Mouse (Mus musculus) liver, embryonic 13.5 days (tissue): ENCODE data around the gene Gm30083. TPM values are rescaled to one million over a fixed set of nuclear protein-coding genes. Genes with fewer than 3 reads are reported as not detected.

Experiments used
- ATAC-seq: fragments of 200-750 bp; cut with Nextera tagmentation; 2 replicates; pipeline ENCODE4 v1.8.0; 2017; ENCODE audit warnings: low read depth, mild to moderate bottlenecking, moderate number of reproducible peaks, moderate library complexity
- DNase-seq: peaks from one replicate; pipeline ENCODE4 v3.0.0; 2022
- H3K27ac ChIP-seq: fragments of 300-500 bp; sonication (generic); 2 replicates; pipeline ENCODE4 v1.5.1; 2015; ENCODE audit warnings: moderate library complexity, mild to moderate bottlenecking, inconsistent platforms
- H3K27me3 ChIP-seq: fragments of 300-500 bp; sonication (generic); 2 replicates; pipeline ENCODE4 v1.6.1; 2015; ENCODE audit warnings: mild to moderate bottlenecking, inconsistent platforms
- H3K36me3 ChIP-seq: fragments of 300-500 bp; sonication (generic); 2 replicates; pipeline ENCODE4 v1.6.1; 2015; ENCODE audit warnings: mild to moderate bottlenecking, inconsistent platforms
- H3K4me1 ChIP-seq: fragments of 300-500 bp; sonication (generic); replicated peaks from 2 replicates; pipeline ENCODE4 v1.6.1; 2015; ENCODE audit warnings: inconsistent platforms
- H3K4me2 ChIP-seq: fragments of 300-500 bp; sonication (generic); 2 replicates; pipeline ENCODE4 v1.6.1; 2015; ENCODE audit warnings: inconsistent platforms, mild to moderate bottlenecking, moderate library complexity
- H3K4me3 ChIP-seq: fragments of 300-500 bp; sonication (generic); replicated peaks from 2 replicates; pipeline ENCODE4 v1.5.1; 2015; ENCODE audit warnings: mild to moderate bottlenecking, inconsistent platforms
- H3K9ac ChIP-seq: fragments of 300-500 bp; sonication (generic); 2 replicates; pipeline ENCODE4 v1.6.1; 2015; ENCODE audit warnings: mild to moderate bottlenecking, inconsistent platforms
- H3K9me3 ChIP-seq: fragments of 300-500 bp; sonication (generic); replicated peaks from 2 replicates; pipeline ENCODE4 v1.6.1; 2016; ENCODE audit warnings: inconsistent platforms
- WGBS: fragments of 180-500 bp; shearing (Covaris S2); methylation state at CpG from one replicate; pipeline ENCODE4 v1.1.7; 2015; ENCODE audit not compliant: insufficient replicate concordance; 5-methylcytosine and 5-hydroxymethylcytosine counted together
- polyA plus RNA-seq: library from polyadenylated mRNA; unstranded; fragments of >200 nt; fragmentation: Nextera tagmentation; extraction: Ambion mirVana; gene quantifications from 2 replicates; pipeline ENCODE4 v1.2.1, GENCODE M21; 2015

Gene Gm30083
- not detected in 2 replicates for polyA plus RNA-seq

- WGBS, result 54% methylated on average over 3 of the region's 3 CpGs
- Histone ChIP-seq H3K9ac (no peak within 1 kb of the TSS), H3K36me3 (no peaks in the 10 kb centered on the region), H3K4me2 (no peak within 1 kb of the TSS), H3K4me3 (no peak within 1 kb of the TSS), H3K9me3 (no peaks in the 10 kb centered on the region), H3K4me1 (no peaks in the 10 kb centered on the region), H3K27ac (no peak within 1 kb of the TSS), H3K27me3 (no peaks in the 10 kb centered on the region)
- ATAC-seq, result no peak
- no peak for DNase-seq
These were observed at the start of gene Gm30083 for GRCm38 (mm10) chr14:34015063-34015462. Gene Gm30083 (minus strand): TSS chr14:34015182.

- Histone ChIP-seq H3K27me3 (no peaks in the 10 kb centered on the region), H3K4me3 (no peak within 1 kb of the TSS), H3K9ac (no peak within 1 kb of the TSS), H3K36me3 (no peaks in the 10 kb centered on the region), H3K4me2 (no peak within 1 kb of the TSS), H3K4me1 (no peaks in the 10 kb centered on the region), H3K9me3 (no peaks in the 10 kb centered on the region), H3K27ac (no peak within 1 kb of the TSS)
- ATAC-seq, result no peak
- 75% methylated on average over 6 of the region's 6 CpGs for WGBS
- DNase-seq, result no peak
These were observed 37.5 kb upstream of the Gm30083 start, which contains the start of gene Antxrl for GRCm38 (mm10) chr14:34052516-34052915. Gene Antxrl (plus strand): TSS chr14:34052707.

GRCm38 (mm10) chr14:34050101-34050779, 35.3 kb upstream of the Gm30083 start:
- H3K36me3 ChIP-seq, result no peaks in the 10 kb centered on the region
- ATAC-seq (no peak), DNase-seq (no peak)
- no peaks in the 10 kb centered on the region for H3K4me1 ChIP-seq
- no peak overlapping the region for H3K4me2 ChIP-seq
- no peak overlapping the region for H3K4me3 ChIP-seq
- WGBS, result 54% methylated on average over 5 of the region's 5 CpGs
- no peaks in the 10 kb centered on the region for H3K9me3 ChIP-seq
- H3K9ac ChIP-seq, result no peak overlapping the region
- H3K27me3 ChIP-seq, result no peaks in the 10 kb centered on the region
- H3K27ac ChIP-seq, result no peak overlapping the region

GRCm38 (mm10) chr14:34043341-34043740, 28.4 kb upstream of the Gm30083 start:
- no peaks in the 10 kb centered on the region for H3K9me3 ChIP-seq
- no peak overlapping the region for H3K27ac ChIP-seq
- H3K9ac ChIP-seq, result no peak overlapping the region
- no peak overlapping the region for H3K4me2 ChIP-seq
- ATAC-seq, result no peak
- 32% methylated on average over 3 of the region's 3 CpGs for WGBS
- no peaks in the 10 kb centered on the region for H3K27me3 ChIP-seq
- no peak overlapping the region for H3K4me3 ChIP-seq
- no peaks in the 10 kb centered on the region for H3K4me1 ChIP-seq
- no peak for DNase-seq
- no peaks in the 10 kb centered on the region for H3K36me3 ChIP-seq

- Histone ChIP-seq H3K4me3 (no peak overlapping the region), H3K4me2 (no peak overlapping the region), H3K36me3 (no peaks in the 10 kb centered on the region), H3K4me1 (no peaks in the 10 kb centered on the region), H3K9me3 (no peaks in the 10 kb centered on the region), H3K27me3 (no peaks in the 10 kb centered on the region), H3K27ac (no peak overlapping the region), H3K9ac (no peak overlapping the region)
- DNase-seq (no peak), ATAC-seq (no peak)
- WGBS, result 54% methylated on average over 4 of the region's 4 CpGs
These were observed 26.3 kb upstream of the Gm30083 start for GRCm38 (mm10) chr14:34041241-34041640.

GRCm38 (mm10) chr14:34033841-34034610, 19.0 kb upstream of the Gm30083 start:
- no peak overlapping the region for H3K27ac ChIP-seq
- H3K4me1 ChIP-seq, result no peaks in the 10 kb centered on the region
- ATAC-seq (no peak), DNase-seq (no peak)
- H3K27me3 ChIP-seq, result no peaks in the 10 kb centered on the region
- H3K9me3 ChIP-seq, result no peaks in the 10 kb centered on the region
- WGBS, result 66% methylated on average over 8 of the region's 8 CpGs
- H3K36me3 ChIP-seq, result no peaks in the 10 kb centered on the region
- H3K9ac ChIP-seq, result no peak overlapping the region
- no peak overlapping the region for H3K4me3 ChIP-seq
- H3K4me2 ChIP-seq, result no peak overlapping the region

- DNase-seq (no peak), ATAC-seq (no peak)
- Histone ChIP-seq H3K27ac (no peak overlapping the region), H3K9me3 (no peaks in the 10 kb centered on the region), H3K9ac (no peak overlapping the region), H3K36me3 (no peaks in the 10 kb centered on the region), H3K27me3 (no peaks in the 10 kb centered on the region), H3K4me2 (no peak overlapping the region), H3K4me1 (no peaks in the 10 kb centered on the region), H3K4me3 (no peak overlapping the region)
- WGBS, result 34% methylated on average over 2 of the region's 2 CpGs
These were observed 11.7 kb upstream of the Gm30083 start for GRCm38 (mm10) chr14:34026710-34027109.

- Histone ChIP-seq H3K4me3 (no peak overlapping the region), H3K27ac (no peak overlapping the region), H3K4me1 (no peaks in the 10 kb centered on the region), H3K4me2 (no peak overlapping the region), H3K9ac (no peak overlapping the region), H3K36me3 (no peaks in the 10 kb centered on the region), H3K9me3 (no peaks in the 10 kb centered on the region), H3K27me3 (no peaks in the 10 kb centered on the region)
- no peak for DNase-seq
- WGBS, result 65% methylated on average over 2 of the region's 2 CpGs
- no peak for ATAC-seq
These were observed 2.0 kb upstream of the Gm30083 start for GRCm38 (mm10) chr14:34016938-34017337.

GRCm38 (mm10) chr14:34016381-34016780, 1.4 kb upstream of the Gm30083 start, which contains the start of gene Gm5460:
Gene Gm5460 (plus strand): TSS chr14:34016758.
- WGBS, result 80% methylated on average over 4 of the region's 4 CpGs

GRCm38 (mm10) chr14:34002358-34002757, 12.6 kb downstream of the Gm30083 start:
- 58% methylated on average over 5 of the region's 5 CpGs for WGBS
- H3K9ac ChIP-seq, result no peak overlapping the region

More at GRCm38 (mm10) chr14:34016381-34016780, 1.4 kb upstream of the Gm30083 start, which contains the start of gene Gm5460:
- ATAC-seq (no peak), DNase-seq (no peak)
- H3K9me3 ChIP-seq, result no peaks in the 10 kb centered on the region
- no peaks in the 10 kb centered on the region for H3K4me1 ChIP-seq
- no peaks in the 10 kb centered on the region for H3K36me3 ChIP-seq
- H3K27ac ChIP-seq, result no peak within 1 kb of the TSS
- H3K4me2 ChIP-seq, result no peak within 1 kb of the TSS
- no peak within 1 kb of the TSS for H3K4me3 ChIP-seq
- H3K27me3 ChIP-seq, result no peaks in the 10 kb centered on the region
- H3K9ac ChIP-seq, result no peak within 1 kb of the TSS

GRCm38 (mm10) chr14:34001445-34001844, 13.5 kb downstream of the Gm30083 start:
- DNase-seq (no peak), ATAC-seq (no peak)
- no peaks in the 10 kb centered on the region for H3K36me3 ChIP-seq
- no peak overlapping the region for H3K4me3 ChIP-seq
- no peaks in the 10 kb centered on the region for H3K27me3 ChIP-seq
- H3K9ac ChIP-seq, result no peak overlapping the region
- no peaks in the 10 kb centered on the region for H3K9me3 ChIP-seq
- no peak overlapping the region for H3K27ac ChIP-seq
- no peak overlapping the region for H3K4me2 ChIP-seq
- H3K4me1 ChIP-seq, result no peaks in the 10 kb centered on the region

More at GRCm38 (mm10) chr14:34002358-34002757, 12.6 kb downstream of the Gm30083 start:
- DNase-seq, result no peak
- Histone ChIP-seq H3K27me3 (no peaks in the 10 kb centered on the region), H3K36me3 (no peaks in the 10 kb centered on the region), H3K4me1 (no peaks in the 10 kb centered on the region), H3K27ac (no peak overlapping the region), H3K9me3 (no peaks in the 10 kb centered on the region), H3K4me3 (no peak overlapping the region), H3K4me2 (no peak overlapping the region)
- ATAC-seq, result no peak

- H3K9me3 ChIP-seq, result no peaks in the 10 kb centered on the region
- DNase-seq (no peak), ATAC-seq (no peak)
These were observed 14.9 kb downstream of the Gm30083 start for GRCm38 (mm10) chr14:34000076-34000475.

More at GRCm38 (mm10) chr14:34000076-34000475, 14.9 kb downstream of the Gm30083 start:
- no peaks in the 10 kb centered on the region for H3K36me3 ChIP-seq
- no peaks in the 10 kb centered on the region for H3K4me1 ChIP-seq
- no peak overlapping the region for H3K4me3 ChIP-seq
- H3K4me2 ChIP-seq, result no peak overlapping the region
- H3K9ac ChIP-seq, result no peak overlapping the region
- H3K27me3 ChIP-seq, result no peaks in the 10 kb centered on the region
- no peak overlapping the region for H3K27ac ChIP-seq
